Mouse (Mus musculus): ENCODE results near the gene H2-Ke6. TPM values are rescaled to one million over a fixed set of nuclear protein-coding genes. Genes with fewer than 3 reads are reported as not detected.
A peak's percentile ranks its signal among the peaks of the same experiment; 100 is the strongest.

Gene H2-Ke6
- polyA plus RNA-seq (2016; fragmentation: Nextera tagmentation; extraction: Ambion mirVana): 120 and 128 TPM in 2 replicates

DNA sequence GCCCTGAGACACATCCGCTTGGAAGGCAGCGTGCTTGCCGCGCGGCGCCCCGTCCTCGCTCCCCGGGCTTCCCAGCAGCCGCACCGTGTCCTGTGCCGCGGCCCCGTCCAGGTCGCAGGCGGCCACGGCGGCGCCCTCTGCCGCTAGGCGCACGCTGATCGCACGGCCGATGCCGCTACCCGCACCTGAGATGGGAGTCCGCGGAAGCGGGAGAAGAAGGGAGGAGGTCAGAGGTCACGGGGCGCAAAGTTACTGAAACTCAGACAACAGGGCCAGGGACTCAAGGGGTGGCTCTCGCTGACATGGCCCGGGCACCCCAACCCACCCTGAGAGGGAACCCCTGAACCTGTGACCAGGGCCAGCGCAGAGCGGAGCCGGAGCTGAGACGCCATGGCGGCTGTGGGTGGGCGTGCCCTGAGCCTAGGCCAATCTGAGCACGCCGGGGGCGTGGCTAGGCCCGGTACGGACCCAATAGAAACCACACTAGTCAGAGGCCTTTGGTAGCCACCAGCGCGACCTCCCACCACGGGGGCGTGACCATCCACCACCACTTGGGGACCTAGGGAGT, at the start of gene H2-Ke6:
Gene H2-Ke6 (minus strand): TSS at position 405 of the 568 bp plus-strand sequence.
- Histone ChIP-seq H3K27me3 (ENCODE audit: low read depth, poor library complexity, severe bottlenecking) (no peaks in the 10 kb centered on the region), H3K36me3 (peaks cover 44% of the 10 kb centered on the region), H3K9me3 (replicated peaks) (peaks cover 7% of the 10 kb centered on the region), H3K4me1 (peaks cover 78% of the 10 kb centered on the region), H3K27ac (replicated peaks) (peak within 1 kb of the TSS; percentile 100), H3K4me3 (peak within 1 kb of the TSS; percentile 99)
- WGBS: under 1% methylated on average over 49 of the region's 49 CpGs
- DNase-seq (ENCODE audit: low spot score): peak; percentile 98

GRCm38 (mm10) chr17:34077549-34077948, 49.7 kb upstream of the H2-Ke6 start:
- peak overlapping the region; percentile 16; the same call in 1 of the 2 replicates for H3K4me3 ChIP-seq

GRCm38 (mm10) chr17:34075271-34075670, 47.4 kb upstream of the H2-Ke6 start:
- Histone ChIP-seq H3K36me3 (no peaks in the 10 kb centered on the region), H3K27ac (replicated peaks) (no peak overlapping the region), H3K4me1 (peaks cover 13% of the 10 kb centered on the region), H3K4me3 (no peak overlapping the region), H3K9me3 (replicated peaks) (no peaks in the 10 kb centered on the region), H3K27me3 (ENCODE audit: low read depth, poor library complexity, severe bottlenecking) (peaks cover 26% of the 10 kb centered on the region)
- 41% methylated on average over 7 of the region's 7 CpGs for WGBS
- DNase-seq (ENCODE audit: low spot score): peak; percentile 50

More at GRCm38 (mm10) chr17:34077549-34077948, 49.7 kb upstream of the H2-Ke6 start:
- DNase-seq (ENCODE audit: low spot score): peak; percentile 80
- no peak overlapping the region for H3K27ac ChIP-seq (replicated peaks)
- peaks cover 13% of the 10 kb centered on the region for H3K4me1 ChIP-seq
- H3K27me3 ChIP-seq (ENCODE audit: low read depth, poor library complexity, severe bottlenecking): peaks cover 26% of the 10 kb centered on the region
- H3K9me3 ChIP-seq (replicated peaks): no peaks in the 10 kb centered on the region
- 2% methylated on average over 9 of the region's 9 CpGs for WGBS
- H3K36me3 ChIP-seq: no peaks in the 10 kb centered on the region

GRCm38 (mm10) chr17:34072091-34072490, 44.2 kb upstream of the H2-Ke6 start:
- Histone ChIP-seq H3K27ac (replicated peaks) (no peak overlapping the region), H3K4me1 (peaks cover 16% of the 10 kb centered on the region), H3K4me3 (no peak overlapping the region), H3K36me3 (no peaks in the 10 kb centered on the region), H3K27me3 (ENCODE audit: low read depth, poor library complexity, severe bottlenecking) (peaks cover 20% of the 10 kb centered on the region), H3K9me3 (replicated peaks) (no peaks in the 10 kb centered on the region)
- DNase-seq (ENCODE audit: low spot score): no peak
- WGBS: 78% methylated on average over 5 of the region's 5 CpGs

- no peak overlapping the region for H3K4me3 ChIP-seq
- peaks cover 6% of the 10 kb centered on the region; the same call in 1 of the 2 replicates for H3K4me1 ChIP-seq
These were observed 41.0 kb upstream of the H2-Ke6 start for GRCm38 (mm10) chr17:34068864-34069263.

DNA sequence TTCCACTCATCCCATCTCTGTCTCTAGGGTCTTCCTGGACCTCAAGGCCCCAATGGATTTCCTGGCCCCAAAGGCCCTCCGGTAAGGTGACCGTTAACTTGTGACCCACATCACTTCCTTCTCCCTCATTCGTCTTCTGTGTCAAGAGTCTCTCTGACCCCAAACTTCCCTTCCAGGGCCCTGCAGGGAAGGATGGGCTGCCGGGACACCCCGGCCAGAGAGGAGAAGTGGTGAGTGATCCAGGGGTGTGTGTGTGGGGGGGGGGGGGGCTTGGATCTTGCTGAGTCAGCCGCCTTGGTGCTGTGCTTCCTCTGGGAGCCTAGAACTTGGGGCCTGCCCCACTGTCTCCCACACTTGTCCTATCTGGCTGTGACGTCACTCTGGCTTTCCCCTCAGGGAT, 29.4 kb upstream of the H2-Ke6 start:
- WGBS: 91% methylated on average over 7 of the region's 7 CpGs
- no peaks in the 10 kb centered on the region for H3K9me3 ChIP-seq (replicated peaks)
- peaks cover 10% of the 10 kb centered on the region; the same call in 1 of the 2 replicates for H3K36me3 ChIP-seq
- no peak overlapping the region for H3K27ac ChIP-seq (replicated peaks)
- no peak overlapping the region for H3K4me3 ChIP-seq
- peaks cover 13% of the 10 kb centered on the region for H3K4me1 ChIP-seq
- no peak for DNase-seq (ENCODE audit: low spot score)
- H3K27me3 ChIP-seq (ENCODE audit: low read depth, poor library complexity, severe bottlenecking): no peaks in the 10 kb centered on the region

More at GRCm38 (mm10) chr17:34068864-34069263, 41.0 kb upstream of the H2-Ke6 start:
- WGBS: 61% methylated on average over 3 of the region's 3 CpGs
- no peaks in the 10 kb centered on the region for H3K36me3 ChIP-seq
- H3K27ac ChIP-seq (replicated peaks): no peak overlapping the region
- no peaks in the 10 kb centered on the region for H3K27me3 ChIP-seq (ENCODE audit: low read depth, poor library complexity, severe bottlenecking)
- no peaks in the 10 kb centered on the region for H3K9me3 ChIP-seq (replicated peaks)
- DNase-seq (ENCODE audit: low spot score): no peak

GRCm38 (mm10) chr17:34047404-34048050, 19.7 kb upstream of the H2-Ke6 start:
- no peaks in the 10 kb centered on the region for H3K4me1 ChIP-seq
- no peak for DNase-seq (ENCODE audit: low spot score)
- WGBS: 94% methylated on average over 5 of the region's 5 CpGs
- H3K9me3 ChIP-seq (replicated peaks): peaks cover 15% of the 10 kb centered on the region
- peaks cover 18% of the 10 kb centered on the region for H3K36me3 ChIP-seq
- H3K27me3 ChIP-seq (ENCODE audit: low read depth, poor library complexity, severe bottlenecking): no peaks in the 10 kb centered on the region
- no peak overlapping the region for H3K4me3 ChIP-seq
- no peak overlapping the region for H3K27ac ChIP-seq (replicated peaks)

GRCm38 (mm10) chr17:34045941-34046340, 18.1 kb upstream of the H2-Ke6 start:
- no peak for DNase-seq (ENCODE audit: low spot score)
- peaks cover 13% of the 10 kb centered on the region for H3K36me3 ChIP-seq
- H3K9me3 ChIP-seq (replicated peaks): peaks cover 15% of the 10 kb centered on the region
- H3K27me3 ChIP-seq (ENCODE audit: low read depth, poor library complexity, severe bottlenecking): peaks cover 12% of the 10 kb centered on the region; the same call in 1 of the 2 replicates
- peaks cover 13% of the 10 kb centered on the region for H3K4me1 ChIP-seq
- no peak overlapping the region for H3K4me3 ChIP-seq
- no peak overlapping the region for H3K27ac ChIP-seq (replicated peaks)
- 82% methylated on average over 14 of the region's 14 CpGs for WGBS

- peak overlapping the region; percentile 57 for H3K27ac ChIP-seq (replicated peaks)
- H3K4me1 ChIP-seq: peaks cover 63% of the 10 kb centered on the region
- 34% methylated on average over 17 of the region's 17 CpGs for WGBS
- H3K36me3 ChIP-seq: peaks cover 38% of the 10 kb centered on the region
- DNase-seq (ENCODE audit: low spot score): no peak
- H3K27me3 ChIP-seq (ENCODE audit: low read depth, poor library complexity, severe bottlenecking): peaks cover 48% of the 10 kb centered on the region
- peak overlapping the region; percentile 38 for H3K4me3 ChIP-seq
- no peaks in the 10 kb centered on the region for H3K9me3 ChIP-seq (replicated peaks)
These were observed 11.9 kb upstream of the H2-Ke6 start for GRCm38 (mm10) chr17:34039562-34040450.

DNA sequence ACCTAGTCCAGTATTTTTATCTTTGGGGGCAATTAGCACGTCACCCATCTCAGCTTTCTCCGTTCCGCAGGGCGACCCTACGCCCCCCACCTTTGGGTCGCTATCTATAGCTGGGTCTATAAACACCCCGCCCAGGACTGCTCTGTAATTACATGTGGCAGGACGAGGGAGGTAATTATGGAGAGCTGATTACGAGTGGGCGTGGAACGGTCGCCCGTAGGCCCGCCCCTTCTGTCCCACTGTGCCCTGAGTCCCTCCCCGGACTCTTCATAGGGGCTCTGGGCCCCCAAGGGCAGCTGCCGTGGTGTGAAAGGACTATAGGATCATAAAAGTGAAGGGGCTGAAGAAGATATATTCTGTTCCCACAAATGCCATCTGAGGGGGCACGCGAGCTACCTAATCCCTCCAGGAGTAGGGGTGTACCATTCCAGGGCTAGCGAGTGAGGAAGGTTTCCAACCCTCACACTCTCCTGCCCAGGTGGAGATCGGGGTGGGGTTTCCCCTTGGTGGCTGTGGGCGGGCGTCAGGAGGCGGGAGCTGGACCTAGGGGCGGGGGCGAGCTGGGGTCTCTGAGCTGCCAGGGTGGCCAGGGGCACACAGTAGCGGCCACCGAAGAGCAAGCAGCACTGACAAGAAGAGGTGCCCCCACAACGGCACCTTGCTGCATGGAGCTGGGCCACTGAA, 11.2 kb upstream of the H2-Ke6 start, which contains the start of gene Col11a2:
Gene Col11a2 (plus strand): TSS at position 560 of the 684 bp plus-strand sequence.
- Histone ChIP-seq H3K9me3 (replicated peaks) (no peaks in the 10 kb centered on the region), H3K27me3 (ENCODE audit: low read depth, poor library complexity, severe bottlenecking) (peaks cover 48% of the 10 kb centered on the region), H3K27ac (replicated peaks) (peak within 1 kb of the TSS; percentile 57), H3K4me3 (peak within 1 kb of the TSS; percentile 38), H3K36me3 (peaks cover 46% of the 10 kb centered on the region), H3K4me1 (peaks cover 66% of the 10 kb centered on the region)
- DNase-seq (ENCODE audit: low spot score): no peak
- WGBS: 12% methylated on average over 28 of the region's 28 CpGs

GRCm38 (mm10) chr17:34038440-34038839, 10.6 kb upstream of the H2-Ke6 start:
- Histone ChIP-seq H3K27ac (replicated peaks) (peak overlapping the region; percentile 57; the same call in 1 of the 2 replicates), H3K4me3 (peak overlapping the region; percentile 38), H3K27me3 (ENCODE audit: low read depth, poor library complexity, severe bottlenecking) (peaks cover 48% of the 10 kb centered on the region), H3K9me3 (replicated peaks) (no peaks in the 10 kb centered on the region), H3K36me3 (peaks cover 52% of the 10 kb centered on the region), H3K4me1 (peaks cover 72% of the 10 kb centered on the region)
- 18% methylated on average over 21 of the region's 21 CpGs for WGBS
- DNase-seq (ENCODE audit: low spot score): no peak

DNA sequence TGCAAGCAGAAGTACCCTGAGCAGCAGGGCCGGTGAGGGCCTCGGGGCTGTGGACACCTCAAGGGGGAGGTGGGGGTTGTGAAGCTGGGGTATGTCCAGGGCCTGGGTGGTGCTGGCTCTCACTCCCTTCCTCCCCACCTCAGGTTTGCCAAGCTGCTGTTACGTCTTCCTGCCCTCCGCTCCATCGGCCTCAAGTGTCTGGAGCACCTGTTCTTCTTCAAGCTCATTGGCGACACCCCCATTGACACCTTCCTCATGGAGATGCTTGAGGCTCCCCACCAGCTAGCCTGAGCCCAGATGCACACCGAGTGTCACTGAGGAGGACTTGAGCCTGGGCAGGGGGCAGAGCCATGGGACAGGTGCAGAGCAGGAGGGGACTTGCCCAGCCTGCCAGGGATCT, 9.4 kb upstream of the H2-Ke6 start:
- H3K36me3 ChIP-seq: peaks cover 56% of the 10 kb centered on the region
- no peak overlapping the region for H3K4me3 ChIP-seq
- no peak for DNase-seq (ENCODE audit: low spot score)
- H3K27ac ChIP-seq (replicated peaks): no peak overlapping the region
- H3K4me1 ChIP-seq: peaks cover 84% of the 10 kb centered on the region
- 92% methylated on average over 7 of the region's 7 CpGs for WGBS
- peaks cover 48% of the 10 kb centered on the region for H3K27me3 ChIP-seq (ENCODE audit: low read depth, poor library complexity, severe bottlenecking)
- H3K9me3 ChIP-seq (replicated peaks): no peaks in the 10 kb centered on the region
